Mouse (Mus musculus) liver, adult (tissue): ENCODE data around the gene Agbl3.

ENCODE experiments used
- GATA4 ChIP-seq: IDR thresholded peaks from 2 replicates; pipeline ENCODE4 v1.6.1; 2014; ENCODE audit warnings: mild to moderate bottlenecking, low read length; ENCODE audit not compliant: insufficient replicate concordance

The Agbl3 gene

DNA sequence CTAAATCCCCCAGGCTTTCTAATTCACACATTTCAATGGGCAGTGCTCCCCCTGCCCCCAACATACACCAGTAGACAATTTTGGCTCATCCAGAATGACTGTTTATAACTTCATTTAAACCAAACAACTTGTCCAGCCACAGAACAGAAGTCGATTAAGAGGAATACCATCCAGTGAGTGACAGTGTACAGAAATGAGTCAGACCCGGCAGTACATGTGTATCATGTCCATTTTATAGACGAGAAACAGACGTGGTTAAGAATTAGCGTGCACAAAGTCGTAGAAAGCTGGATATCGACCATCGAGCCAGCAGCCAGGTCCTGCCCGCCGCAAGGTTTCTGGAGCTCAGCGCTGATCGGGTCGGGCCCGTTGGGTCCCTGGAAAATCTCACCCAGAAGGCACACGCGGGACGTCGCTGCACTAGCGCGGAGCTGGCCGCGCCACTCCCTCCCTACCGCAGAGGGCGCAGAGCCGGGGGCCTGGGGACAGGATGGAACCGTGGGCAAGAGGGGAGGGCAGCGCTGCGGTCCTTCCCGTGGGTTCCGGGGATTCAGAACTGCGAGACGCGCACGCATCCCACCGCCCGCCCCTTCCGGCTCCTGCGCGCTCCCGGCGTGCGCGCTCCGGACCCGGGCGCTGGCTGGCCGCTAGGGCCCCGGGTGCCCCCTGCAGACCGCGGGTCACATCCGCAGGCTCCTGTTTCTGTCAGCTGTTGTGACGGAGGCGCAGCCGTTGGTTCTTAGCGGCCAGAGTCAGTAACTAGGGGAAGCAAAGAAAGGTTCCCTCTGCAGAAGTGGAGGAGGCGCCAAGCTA is 97.5 kb downstream of the Agbl3 start, which contains the start of gene Cyren:
Cyren (minus strand) TSS at position 552 of the 813 bp plus-strand sequence.
- peak; percentile 72; the same call in 1 of the 2 replicates for TF ChIP-seq GATA4

DNA sequence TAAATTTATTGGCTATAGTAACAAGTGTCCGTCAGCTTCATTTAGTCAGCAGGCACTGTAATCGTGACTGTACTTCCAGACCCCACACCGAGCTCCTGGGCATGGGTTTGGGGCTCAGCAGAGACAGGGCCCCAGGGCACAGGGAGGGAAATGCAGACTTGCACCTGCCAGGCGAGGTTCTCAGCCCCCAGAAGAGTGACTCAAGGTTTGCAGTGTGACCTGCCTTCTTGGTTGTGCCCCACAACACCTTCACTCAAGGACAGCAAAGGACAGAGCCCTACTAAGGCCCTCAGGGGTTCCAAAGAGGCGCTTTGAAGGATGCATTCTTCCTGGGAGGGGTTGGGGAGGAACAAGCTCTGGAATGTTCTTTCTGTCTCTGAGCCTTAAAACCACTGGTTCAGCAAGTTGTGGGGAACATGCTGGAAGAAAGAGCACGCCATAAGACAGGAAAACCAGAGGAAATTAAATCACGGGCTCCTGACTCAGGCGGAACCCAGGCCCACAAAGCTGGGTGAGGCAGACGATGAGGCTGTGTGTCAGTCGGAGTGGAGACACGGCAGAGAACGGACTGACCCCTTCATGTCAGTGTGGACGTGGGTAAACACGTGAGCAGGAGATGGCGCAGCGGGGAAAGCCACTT is 99.0 kb downstream of the Agbl3 start:
- TF ChIP-seq GATA4, result no peak

DNA sequence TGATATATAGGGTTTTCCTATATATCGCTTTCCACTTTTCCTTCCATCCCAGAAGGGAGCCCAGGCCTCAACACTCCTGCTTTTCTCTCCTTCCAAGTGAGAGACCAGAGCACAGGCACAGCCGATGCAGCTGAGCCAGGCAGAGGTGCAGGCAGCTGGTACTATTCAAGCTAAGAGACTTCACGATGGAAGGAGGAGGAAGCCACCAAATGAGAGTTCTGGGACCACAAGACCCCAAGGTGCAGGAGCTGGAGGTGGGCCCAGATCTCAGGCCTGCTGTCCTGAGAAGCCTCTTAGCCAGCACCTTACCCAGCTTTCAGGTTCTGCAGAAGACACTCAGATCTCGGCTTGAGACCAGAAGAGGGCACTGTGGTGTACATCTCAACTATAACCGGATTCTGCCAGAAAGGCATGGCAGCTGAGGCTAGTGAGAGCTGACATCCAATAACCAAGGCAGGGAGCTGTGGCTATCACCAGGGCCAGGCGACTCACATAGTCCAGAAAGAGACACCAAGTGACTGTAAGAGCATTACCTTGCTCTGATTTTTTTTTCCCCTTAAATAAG is 99.8 kb downstream of the Agbl3 start:
- TF ChIP-seq GATA4, result no peak

DNA sequence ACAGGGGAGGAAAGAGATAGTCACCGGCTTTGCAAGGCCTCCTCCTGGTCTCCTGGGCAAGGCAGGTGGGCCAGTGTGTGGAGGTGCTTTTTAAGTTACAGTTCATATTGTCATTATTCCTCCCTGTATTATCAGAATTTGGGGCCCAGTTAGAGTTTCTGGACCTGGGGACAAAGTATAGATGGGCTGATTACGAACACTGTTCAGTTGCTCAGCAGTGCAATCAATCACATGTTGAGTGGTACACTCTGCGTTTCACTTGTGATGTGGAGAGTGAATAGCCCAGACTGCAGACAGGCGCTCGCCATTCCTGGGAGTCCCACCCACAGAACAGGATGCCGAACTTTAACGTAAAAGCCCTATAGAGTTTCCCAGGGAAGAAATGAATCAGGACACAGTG is 104.5 kb downstream of the Agbl3 start:
- TF ChIP-seq GATA4, result no peak

DNA sequence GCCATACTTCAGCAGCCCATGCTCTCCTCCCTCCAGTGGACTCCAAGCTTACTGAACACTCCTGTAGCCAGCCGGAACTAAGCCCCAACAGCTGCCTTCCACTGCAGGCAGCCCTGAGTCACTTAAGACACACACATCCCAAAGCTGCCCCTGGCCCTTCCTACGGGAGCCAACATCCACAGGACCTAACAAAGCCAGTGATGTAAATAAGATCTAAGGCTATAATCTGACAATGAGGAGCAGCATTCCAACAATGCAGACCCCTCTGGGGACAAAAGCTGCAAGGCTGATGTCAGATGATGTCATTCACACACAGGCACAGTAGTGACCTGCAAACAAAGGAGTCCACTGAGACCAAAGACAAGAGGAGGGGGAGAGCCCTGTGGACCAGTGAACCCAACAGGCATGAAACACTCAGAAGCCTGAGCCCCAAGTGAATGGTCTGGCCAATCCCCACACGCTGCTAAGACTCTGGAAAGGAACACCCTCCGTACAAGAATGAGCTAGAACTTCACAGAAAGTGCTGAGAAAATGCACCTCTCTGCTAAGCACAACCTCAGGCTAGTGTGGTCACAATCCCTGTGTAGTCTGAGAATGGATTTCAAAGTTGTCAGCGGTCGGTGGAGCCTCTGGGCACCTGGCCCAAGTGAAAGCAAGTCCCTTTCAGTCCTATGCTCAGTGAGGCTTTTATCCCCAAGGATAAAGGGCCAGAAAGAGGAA is 107.1 kb downstream of the Agbl3 start:
- TF ChIP-seq GATA4, result no peak

DNA sequence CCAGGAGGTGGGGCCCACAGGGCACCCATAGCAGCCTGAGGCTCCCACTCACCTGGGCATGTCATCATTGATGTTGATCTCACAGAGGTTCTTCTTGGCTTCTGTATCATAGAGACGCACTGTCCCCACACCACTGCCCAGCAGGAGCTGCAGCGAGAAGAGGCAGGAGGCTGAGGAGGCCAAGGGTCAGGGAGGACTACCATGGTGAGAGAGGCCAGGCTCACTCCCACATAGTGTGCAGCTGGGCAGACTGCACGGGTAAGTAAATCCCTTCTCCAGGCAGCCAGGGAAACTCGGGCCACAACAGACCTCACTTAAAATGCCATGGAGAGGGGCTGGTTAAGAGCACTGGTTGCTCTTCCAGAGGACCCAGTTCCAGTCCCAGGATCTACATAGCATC is 109.0 kb downstream of the Agbl3 start:
- TF ChIP-seq GATA4, result no peak

DNA sequence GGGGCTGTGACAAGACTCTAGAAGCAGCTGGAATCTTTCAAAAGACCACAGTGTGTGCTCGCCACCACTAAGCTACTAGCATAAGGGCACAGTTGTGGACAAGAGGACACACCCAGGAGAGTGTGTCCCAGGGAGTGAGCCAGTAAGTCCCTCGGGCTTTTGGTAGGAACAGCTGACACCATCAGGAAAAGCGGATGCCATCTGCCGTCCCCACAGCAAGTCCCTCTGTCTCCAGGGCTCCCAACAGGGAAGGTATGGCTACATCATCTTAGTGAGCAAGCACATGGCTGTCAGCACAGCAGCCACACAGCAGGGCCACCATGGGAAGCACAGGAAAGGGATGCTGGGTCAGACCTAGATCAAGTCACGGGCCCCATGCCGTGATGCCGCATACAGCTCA is 115.3 kb downstream of the Agbl3 start:
- TF ChIP-seq GATA4, result no peak

DNA sequence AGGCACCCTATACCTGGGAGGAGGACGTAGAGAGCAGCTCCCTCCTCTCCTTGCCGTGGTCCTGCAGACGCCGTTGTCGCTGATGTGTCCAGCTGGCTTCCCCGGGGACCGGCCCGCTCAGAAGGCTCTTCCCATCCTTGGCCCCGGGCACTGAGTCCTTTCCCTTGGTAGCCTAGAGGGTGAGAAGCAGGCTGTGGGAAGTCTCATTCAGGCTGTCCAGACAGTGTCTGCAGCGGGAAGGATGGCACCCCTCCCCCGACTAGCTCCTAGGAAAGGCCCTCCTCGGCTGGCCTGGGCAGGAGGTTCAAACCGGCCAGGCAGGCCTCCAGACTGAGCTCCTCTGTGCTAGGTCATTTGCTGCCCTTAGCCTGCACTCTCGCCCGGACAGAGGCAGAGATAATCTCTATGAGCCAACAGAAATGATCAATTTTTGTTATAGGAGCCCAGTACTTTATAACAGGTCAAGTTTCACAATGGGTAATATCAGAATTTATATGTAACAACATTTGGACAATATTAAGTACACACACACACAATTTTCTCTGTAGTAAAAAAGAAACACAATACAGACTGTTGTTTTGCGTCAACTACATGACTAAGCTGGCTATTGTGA is 116.0 kb downstream of the Agbl3 start:
- TF ChIP-seq GATA4, result peak; percentile 32; the same call in 1 of the 2 replicates

DNA sequence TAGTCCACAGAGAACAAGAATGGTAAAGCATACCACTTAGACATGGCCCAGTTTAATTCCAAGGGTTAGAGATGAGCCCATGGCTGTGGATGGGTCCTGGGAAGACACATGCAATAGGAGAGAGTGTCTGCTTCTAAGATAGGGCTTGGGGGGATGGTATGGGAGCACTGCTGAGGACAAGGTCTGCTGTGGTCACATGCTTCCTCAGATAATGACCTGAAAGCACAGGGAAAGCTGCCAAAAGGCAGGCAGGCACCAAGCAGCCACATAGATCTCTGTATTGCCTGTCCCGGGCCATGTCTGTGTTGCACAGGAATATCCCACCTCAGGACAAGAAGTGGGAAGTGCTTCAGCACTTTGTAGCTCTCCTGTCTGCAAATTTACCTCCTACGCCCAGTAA is 118.9 kb downstream of the Agbl3 start:
- peak; percentile 90; the same call in 1 of the 2 replicates for TF ChIP-seq GATA4

DNA sequence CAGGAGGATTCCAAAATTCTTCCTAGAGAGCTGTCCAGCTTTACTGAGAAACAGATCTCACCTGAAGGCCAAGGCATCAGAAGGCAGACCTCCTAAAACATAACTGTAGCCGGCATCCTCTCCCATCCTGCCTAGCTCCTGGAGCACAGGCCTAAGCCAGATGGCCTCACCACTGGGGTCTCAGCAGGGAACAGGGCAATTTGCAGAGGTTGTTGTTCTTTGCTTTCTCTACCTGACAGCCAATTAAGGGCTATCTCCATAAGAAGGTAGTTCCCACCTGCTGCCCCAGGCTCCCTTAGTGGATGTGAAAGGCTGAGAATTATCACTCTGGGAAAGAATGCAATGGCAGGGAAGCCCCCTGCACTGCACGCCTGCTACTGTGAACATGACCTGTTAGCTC is 120.8 kb downstream of the Agbl3 start:
- TF ChIP-seq GATA4, result no peak

DNA sequence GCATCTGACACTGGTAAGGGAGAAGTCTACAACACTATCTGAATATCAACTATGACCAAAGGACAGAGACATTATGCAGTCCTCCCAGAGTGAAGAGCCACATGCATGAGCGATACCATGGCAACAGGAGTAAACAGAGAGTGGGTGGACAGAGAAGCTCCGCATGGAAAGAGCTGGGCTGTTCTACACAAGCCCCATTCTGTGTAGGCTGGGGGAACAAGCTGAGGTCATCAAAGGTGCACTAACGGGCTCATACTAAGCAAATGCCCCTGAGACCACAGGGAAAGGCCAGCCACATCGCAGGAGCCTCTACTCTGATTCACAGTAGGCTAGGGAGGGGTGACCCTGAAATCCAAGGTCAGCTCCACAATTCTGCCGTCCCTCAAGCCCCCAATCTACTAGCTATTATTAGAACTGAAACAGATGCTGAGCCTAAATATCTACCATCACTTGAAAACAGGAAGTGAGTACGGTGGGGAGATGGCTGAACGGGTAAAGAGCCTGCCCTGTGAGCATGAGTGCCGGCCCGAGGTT is 121.7 kb downstream of the Agbl3 start:
- no peak for TF ChIP-seq GATA4

DNA sequence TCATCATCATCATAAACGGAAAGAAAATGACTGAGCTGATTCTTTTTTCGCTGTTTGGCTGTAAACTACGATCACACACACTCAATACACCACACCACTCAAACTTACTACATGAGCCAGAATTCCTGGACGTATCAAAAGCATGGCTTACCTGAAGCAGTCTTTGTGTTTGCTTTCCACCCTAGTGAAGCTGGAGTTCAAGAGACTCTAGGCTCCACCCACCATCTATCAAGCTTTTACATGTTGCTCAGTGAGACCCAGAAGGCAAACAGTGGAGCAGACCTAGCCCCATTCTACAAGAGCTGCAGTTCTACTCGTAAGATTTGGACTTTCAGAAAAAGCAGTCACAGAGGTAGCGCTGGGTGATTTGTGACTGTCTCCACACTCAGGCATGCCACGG is 122.3 kb downstream of the Agbl3 start:
- TF ChIP-seq GATA4, result no peak

DNA sequence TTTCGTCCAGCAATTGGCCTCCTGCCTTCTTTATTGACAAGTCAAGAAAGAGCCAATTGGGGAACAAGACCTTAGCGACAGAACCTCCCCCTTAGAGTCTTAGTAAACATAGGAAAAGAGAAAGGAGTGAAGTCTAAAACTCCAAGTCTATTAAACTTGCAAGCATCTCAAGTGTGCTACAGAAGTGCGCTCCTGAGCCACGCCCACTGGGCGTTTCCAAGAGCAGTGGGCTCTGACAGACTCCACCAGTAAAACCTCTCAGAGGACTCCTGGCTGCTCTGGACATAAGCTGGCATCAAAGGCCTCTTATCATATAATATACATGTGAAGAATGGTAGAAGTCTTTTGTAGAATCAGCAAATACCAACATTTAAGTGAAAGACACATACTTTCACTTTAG is 123.2 kb downstream of the Agbl3 start:
- TF ChIP-seq GATA4, result no peak

DNA sequence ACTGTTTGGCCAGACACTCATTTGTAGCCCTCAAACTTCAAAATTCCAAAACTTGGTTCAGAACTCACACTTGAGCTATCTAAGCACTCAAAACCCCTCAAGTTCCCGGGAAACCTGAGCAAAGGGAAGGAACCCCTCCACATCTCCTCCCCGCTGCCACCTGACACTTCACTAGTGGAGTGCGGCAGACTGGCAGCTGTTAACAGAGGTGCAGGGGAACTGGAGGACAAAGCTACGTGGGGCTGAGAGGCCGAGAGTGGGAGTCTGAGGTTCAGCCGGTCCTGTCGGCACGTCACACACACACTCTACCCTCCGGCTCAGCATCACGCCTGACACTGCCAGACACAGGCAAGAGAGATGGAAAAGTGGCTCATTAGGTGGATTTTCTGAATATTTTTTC is 123.6 kb downstream of the Agbl3 start:
- TF ChIP-seq GATA4, result no peak

DNA sequence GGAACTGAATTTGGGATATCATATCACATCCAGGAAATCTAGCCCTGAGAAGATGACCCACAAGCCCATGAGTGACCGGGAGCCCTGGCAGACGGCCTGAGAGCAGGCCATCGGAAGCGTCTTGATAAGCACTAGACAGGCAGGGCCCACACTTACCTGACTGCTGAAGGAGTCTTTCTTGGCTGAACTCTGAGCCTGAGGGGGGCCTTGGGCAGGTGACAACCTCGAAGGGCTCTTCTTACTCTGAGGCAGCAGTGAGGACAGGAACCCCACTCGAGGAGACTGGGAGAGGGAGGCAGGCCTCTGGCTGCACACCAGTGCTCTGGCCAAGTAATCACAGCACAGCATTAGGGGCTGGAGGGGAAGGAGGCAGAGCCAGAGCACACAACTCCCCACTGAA is 124.1 kb downstream of the Agbl3 start:
- no peak for TF ChIP-seq GATA4
